Mouse (Mus musculus) spleen, adult 2 months (tissue): ENCODE results near the gene Morn1.

Experiments used
- CTCF ChIP-seq: fragments of 200-500 bp; IDR thresholded peaks from 2 replicates; pipeline ENCODE4 v1.5.1; 2011; ENCODE audit warnings: mild to moderate bottlenecking, inconsistent platforms; ENCODE audit not compliant: insufficient read depth, insufficient read length, insufficient replicate concordance; ENCODE audit errors: extremely low read depth
- POLR2A ChIP-seq: fragments of 200-500 bp; IDR thresholded peaks from 2 replicates; pipeline ENCODE4 v1.6.1; 2011; ENCODE audit warnings: low read depth, low read length, inconsistent platforms

DNA sequence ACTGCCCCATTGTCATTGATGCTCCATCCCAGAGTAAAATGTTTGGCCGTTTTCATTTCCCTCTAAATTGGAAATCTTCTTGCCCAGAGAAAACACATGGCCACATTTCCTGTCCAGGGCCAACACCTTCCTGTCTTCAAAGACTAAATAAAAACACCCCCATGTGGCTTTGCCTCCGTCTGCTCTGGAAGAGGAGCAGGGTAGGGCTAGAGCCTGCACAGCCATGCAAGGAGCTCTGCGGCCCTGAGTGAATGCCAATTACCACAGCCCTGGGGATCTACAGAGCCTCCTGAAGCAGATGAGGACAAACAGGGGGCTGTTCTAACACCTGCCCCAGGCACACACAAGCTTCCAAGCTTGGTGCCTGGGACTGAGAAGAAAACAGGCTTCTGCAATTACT, 89.8 kb downstream of the Morn1 start:
- TF ChIP-seq CTCF = no peak
- TF ChIP-seq POLR2A = no peak
